Mouse (Mus musculus) kidney, adult 9 months (tissue): ENCODE data around the gene Cnih3.

ENCODE experiments used
- DNase-seq: peaks from one replicate; pipeline ENCODE4 v3.0.0; 2022

The Cnih3 gene

DNA sequence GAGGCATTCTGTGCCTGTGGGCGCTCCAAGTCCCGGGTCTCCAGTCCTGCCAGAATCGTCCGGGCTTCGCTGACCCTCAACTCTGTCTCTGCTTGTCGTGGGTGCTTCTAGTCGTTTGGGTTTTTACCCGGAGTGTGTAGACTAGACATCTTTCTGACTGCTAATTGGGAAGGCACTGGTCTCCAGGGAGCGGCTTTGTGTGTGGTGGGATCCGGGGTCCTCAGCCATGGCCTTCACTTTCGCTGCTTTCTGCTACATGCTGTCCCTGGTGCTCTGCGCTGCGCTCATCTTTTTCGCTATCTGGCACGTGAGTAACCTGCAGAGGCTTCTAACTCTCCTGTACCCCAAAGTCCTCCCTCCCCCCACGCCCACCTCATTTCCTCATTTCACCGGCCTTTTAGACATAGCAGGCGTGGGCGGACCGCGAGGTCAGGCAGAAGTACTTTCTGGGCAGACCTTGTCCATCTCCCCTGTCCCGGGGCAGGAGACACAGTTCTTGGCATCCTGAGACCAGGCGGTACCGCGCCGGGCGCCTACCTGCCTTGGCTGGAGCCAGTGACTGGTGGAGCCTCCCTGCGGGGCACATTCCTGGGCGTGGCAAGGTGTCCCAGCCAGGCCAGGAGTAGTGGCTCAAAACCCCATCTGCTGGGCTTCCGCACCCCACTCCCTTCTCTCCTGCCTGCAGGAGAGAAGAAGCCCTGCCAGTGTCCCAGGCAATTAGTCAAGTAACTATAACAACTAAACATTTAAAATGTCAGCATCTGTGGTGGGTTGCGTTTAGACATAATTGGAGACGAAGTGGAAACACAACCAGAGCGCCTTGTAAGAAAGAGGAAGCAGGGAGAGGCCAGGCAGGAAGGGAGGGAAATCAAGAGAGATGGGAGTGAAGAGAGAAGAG is 1.0 kb downstream of the Cnih3 start:
- DNase-seq = no peak

DNA sequence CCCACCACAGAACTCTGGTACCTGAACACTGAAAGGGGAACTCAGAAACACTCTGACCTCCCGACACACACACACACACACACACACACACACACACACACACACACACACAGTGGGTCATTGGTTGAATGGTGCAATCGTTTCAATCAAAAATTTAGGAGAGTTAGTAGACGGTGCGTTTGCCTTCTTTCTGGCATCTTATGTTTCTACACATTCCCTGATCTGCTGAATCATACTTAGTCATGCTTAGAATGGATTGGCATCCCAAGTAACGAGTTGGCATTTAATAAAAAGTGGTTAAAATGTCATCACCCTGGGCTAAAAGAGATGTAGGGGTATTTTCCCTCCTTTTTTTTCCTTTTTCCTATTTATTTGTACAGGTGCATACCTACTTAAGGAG is 3.3 kb downstream of the Cnih3 start:
- no peak for DNase-seq

- DNase-seq = no peak
These were observed 5.4 kb downstream of the Cnih3 start for GRCm38 (mm10) chr1:181357870-181358269.

- no peak for DNase-seq
These were observed 6.1 kb downstream of the Cnih3 start for GRCm38 (mm10) chr1:181358526-181358925.

GRCm38 (mm10) chr1:181360732-181361131 is 8.3 kb downstream of the Cnih3 start:
- DNase-seq = peak; percentile 39

DNA sequence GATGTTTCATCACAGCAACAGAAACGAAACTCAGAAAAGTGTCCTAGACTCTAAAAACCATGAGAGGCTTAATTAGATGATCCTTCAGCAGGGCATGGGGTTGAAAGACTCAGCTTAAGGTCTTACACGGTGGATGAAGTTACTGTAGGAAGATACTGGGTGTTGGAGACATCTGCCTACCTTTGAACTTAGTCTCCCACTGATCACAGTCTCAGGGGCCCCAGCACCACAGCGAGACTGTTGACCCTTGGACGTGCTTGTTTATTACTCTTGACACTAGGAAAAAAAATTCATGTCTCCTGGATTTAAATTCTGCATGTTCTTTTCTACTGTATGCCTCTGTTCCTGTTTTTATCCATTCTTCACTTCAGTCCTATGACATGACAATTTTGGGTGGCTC is 11.6 kb downstream of the Cnih3 start:
- DNase-seq = no peak

GRCm38 (mm10) chr1:181365376-181365775 is 12.9 kb downstream of the Cnih3 start:
- no peak for DNase-seq

DNA sequence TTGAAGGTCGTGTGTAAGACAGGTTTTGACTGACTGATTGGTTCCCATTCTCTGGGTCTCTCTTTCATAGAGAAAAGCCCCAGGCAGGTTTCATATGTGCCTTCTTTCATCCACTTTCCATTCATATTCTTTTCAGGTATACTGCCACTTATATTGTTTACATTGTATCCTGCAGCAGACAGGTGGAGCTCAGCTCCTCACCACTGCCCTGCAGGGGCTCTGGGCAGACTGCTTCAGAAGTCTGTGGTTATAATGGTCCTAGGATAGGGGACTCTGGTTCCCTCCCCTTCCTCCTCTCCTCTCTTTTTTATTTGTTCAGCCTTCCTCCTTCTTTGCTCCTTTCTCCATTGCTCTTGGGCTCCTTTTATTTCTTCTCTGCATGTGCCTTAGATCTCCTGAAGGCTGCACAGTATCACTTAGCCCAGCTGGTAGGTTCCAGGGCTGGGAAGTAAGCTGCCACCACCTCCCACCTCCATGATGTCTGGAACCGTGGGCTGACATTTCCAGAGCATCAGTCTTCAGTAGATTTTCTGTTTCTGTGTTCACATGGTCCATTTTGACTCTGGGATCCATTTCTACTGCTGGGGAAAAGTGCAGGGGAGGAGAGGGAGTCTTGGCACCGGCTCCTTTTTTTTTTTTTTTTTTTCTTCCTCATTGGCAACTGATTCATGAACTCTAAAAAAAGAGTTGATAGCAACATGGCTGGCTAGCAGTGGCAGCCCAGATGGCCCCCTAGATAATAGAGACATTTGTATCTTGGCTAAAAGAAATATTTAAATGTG is 16.6 kb downstream of the Cnih3 start:
- no peak for DNase-seq

- no peak for DNase-seq
These were observed 17.9 kb downstream of the Cnih3 start for GRCm38 (mm10) chr1:181370370-181370769.

DNA sequence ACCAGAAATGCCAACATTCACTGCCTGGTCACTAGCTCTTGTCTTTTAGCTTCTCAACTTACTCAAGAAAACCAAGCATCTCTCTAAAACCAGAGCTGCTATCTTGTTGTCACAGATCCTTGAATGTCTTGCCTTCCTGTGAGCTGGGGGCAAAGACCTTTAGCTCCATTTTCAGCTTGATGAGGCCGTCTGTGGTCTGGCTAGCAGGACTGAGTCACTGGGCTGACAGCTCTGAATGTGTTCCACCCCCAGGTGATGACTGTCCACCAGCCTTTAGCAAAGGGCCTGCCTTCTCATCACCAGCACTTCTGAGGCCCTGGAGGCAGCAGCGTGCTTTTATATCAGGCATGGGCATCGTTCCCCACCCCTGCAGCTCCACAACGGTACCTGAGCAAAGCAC is 18.8 kb downstream of the Cnih3 start:
- no peak for DNase-seq

GRCm38 (mm10) chr1:181372306-181372705 is 19.9 kb downstream of the Cnih3 start:
- no peak for DNase-seq

DNA sequence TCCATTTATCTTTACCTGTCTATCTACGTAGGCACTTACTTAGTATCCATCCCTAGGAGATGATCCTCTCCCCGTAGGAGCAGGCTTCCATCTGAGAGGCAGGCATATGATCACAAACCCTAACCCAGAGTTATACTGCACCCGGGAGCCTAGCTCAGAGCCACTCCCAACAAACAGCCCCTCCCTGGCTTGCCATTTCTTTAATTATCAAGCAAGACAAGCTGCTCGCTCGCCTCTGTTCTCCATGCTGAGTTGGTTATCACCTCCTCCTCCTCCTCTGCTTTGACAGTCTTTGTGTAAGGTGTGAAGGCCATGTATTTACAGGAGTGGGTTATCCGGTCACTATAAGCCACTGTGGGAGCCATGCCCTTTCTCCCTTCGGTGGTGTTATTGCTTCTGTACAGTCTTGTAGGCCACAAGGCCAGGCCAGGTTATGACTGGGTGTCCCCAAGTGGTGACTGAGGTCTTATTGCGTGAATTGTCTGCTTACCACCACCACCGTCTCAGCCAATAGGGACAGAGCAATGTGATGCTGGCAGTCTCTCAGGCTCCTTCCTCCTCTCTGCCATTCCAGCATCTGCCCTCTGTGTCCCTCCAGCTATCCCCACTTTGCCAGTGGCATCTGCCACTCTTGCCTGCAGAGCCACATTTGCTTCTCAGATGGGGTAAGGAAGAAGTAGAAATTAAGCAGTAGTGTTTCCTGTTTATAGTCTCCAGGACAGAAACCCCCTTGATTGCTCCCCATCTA is 22.4 kb downstream of the Cnih3 start:
- DNase-seq = no peak

DNA sequence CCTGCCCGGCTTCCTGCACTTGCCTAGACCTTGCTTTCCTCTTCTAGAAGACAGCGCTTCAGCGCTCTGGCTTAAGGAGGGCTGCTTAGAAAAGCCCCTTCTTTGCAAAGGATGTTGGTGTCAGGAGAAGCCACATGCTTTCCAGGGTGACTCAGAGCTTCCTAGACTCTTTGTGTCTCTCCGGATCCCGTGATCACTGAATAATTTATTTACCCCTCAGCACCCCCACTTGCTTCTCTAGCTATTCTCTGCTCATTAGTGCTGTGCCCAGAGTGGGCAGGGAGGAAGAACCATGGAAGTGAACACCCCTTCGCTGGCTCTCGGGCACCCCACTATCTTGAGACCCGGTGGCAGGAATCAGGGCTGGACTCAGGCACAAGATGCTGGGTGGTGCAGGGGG is 24.0 kb downstream of the Cnih3 start:
- no peak for DNase-seq

DNA sequence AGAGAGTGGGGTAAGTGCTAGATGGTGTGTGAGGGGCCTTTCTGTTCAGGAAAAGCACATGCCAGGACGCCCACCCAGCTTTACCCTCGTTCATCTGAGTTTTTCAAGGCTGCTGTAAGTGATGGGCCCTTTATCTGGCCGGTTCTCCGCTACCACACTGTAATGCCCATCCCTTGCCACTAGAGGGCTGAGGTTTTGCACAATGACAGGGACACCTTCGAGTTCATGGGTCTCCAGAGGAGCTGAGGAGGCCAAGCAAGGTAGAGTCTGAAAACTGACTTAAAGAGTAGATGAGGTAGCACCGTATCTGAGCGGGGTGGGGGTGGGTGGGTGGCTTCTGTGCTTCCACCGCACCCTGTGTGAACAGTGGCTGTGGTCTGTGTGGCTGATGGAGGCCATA is 27.2 kb downstream of the Cnih3 start:
- peak; percentile 60 for DNase-seq

GRCm38 (mm10) chr1:181381410-181382010 is 29.1 kb downstream of the Cnih3 start:
- DNase-seq = no peak

DNA sequence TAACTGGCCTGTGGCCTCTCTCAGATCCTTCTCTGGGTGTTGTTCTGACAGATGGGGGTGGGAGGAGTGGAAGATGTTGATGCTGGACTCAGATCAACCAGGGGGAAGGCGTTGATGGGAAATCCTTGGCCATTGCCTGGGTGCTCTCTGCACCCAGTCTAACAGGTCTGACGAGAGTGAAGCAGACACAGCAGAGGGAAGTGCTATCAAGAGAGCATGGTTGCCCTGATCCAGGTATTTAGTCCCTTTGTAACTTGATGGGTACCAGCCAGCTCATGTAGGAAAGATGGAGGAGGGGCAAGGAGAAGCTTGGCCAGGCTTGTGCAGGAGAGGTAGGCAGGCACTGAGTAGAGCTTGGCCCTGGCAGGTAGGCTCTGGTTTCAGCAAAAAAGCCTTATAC is 36.8 kb downstream of the Cnih3 start:
- no peak for DNase-seq

GRCm38 (mm10) chr1:181392489-181392888 is 40.1 kb downstream of the Cnih3 start:
- DNase-seq = no peak

DNA sequence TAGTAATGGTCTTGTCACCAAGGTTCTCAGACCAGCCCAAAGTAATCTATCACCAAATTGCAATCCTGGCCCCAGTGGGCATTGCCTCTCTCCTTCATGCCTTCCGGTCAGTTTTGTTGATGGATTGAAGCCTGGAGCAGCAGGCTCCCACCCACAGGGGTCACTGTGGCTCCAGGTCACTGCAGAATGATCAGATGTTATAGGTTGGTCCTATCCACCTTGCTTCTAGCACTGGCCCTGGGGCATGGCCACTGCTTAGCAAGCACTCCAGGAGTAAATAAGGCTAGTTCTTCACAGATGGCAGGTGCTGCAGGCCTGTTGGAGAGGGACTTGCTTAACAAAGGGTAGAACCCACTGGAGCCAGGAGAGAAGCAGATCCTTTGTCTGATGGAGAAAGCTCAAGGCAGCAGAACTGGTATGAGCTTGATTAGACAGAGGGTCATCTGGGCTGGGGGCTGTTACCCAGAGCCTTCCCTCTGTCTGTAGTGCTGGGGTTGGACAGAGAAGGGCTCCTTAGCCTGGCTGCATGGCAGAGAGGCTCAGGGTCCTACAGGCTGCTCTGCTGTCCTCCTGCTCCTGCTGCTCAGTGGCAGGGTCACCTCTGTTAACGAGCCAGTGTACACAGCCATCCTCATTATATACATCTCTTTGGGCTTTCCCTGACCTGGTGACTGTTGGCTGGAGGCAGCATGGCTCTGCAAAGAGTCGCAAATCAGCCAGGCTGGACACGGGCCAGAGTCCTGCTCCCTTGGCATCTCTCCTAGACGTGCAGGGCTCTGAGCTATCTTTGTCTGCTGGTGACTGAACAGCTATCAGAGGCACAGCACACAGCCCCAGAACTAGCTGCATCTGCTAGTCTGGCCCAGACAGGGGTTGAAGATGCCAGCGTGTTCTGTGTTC is 41.1 kb downstream of the Cnih3 start:
- DNase-seq = peak; percentile 37

GRCm38 (mm10) chr1:181395234-181395828 is 42.9 kb downstream of the Cnih3 start:
- no peak for DNase-seq

GRCm38 (mm10) chr1:181399179-181399578 is 46.8 kb downstream of the Cnih3 start:
- no peak for DNase-seq

DNA sequence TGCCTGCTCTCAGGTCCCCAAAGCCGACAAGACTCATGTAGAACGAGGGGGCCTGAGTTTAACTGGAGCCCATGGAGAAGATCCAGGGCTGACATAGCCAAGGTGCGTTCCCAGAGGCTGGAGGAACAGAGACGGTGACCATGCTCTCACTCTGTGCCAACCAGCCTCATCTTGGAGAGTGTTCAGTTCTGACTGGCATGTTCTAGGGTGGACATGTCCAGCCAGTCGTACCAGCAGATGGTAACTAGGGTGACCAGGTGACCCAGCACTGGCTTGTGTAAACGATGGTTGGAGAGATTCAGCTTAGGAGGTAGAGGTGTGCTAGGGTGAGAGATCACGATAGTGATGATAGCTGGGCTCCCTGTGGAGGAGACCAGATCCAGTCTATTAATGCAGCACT is 50.6 kb downstream of the Cnih3 start:
- no peak for DNase-seq
